Mouse (Mus musculus) lung, embryonic 16.5 days (tissue): ENCODE measurements at regions not wholly inside any gene's neighbourhood (a gene's known extent, or its start where the extent isn't known, plus 50 kb on each side); places are given as distances from the start of the nearest gene placed in this dataset.

Source experiments
- ATAC-seq: fragments of 200-750 bp; cut with Nextera tagmentation; 2 replicates; pipeline ENCODE4 v1.8.0; 2017; ENCODE audit warnings: low read depth, mild to moderate bottlenecking, moderate library complexity
- H3K27ac ChIP-seq: fragments of 300-500 bp; sonication (generic); 2 replicates; pipeline ENCODE4 v1.5.1; 2014; ENCODE audit warnings: mild to moderate bottlenecking, control low read depth, low read length
- H3K27me3 ChIP-seq: fragments of 300-500 bp; sonication (generic); 2 replicates; pipeline ENCODE4 v1.6.1; 2014; ENCODE audit warnings: low read depth, low read length, mixed read lengths; ENCODE audit not compliant: control insufficient read depth, insufficient read depth
- H3K36me3 ChIP-seq: fragments of 300-500 bp; sonication (generic); 2 replicates; pipeline ENCODE4 v1.6.1; 2014; ENCODE audit warnings: low read length; ENCODE audit not compliant: control insufficient read depth, insufficient read depth
- H3K4me1 ChIP-seq: fragments of 300-500 bp; sonication (generic); replicated peaks from 2 replicates; pipeline ENCODE4 v1.6.1; 2014; ENCODE audit warnings: low read length, mixed read lengths; ENCODE audit not compliant: control insufficient read depth, insufficient read depth
- H3K4me2 ChIP-seq: fragments of 300-500 bp; sonication (generic); 2 replicates; pipeline ENCODE4 v1.6.1; 2014; ENCODE audit warnings: low read depth, low read length, control low read depth
- H3K4me3 ChIP-seq: fragments of 300-500 bp; sonication (generic); 2 replicates; pipeline ENCODE4 v1.5.1; 2014; ENCODE audit warnings: mild to moderate bottlenecking, low read length, control low read depth
- H3K9ac ChIP-seq: fragments of 300-500 bp; sonication (generic); 2 replicates; pipeline ENCODE4 v1.6.1; 2014; ENCODE audit warnings: low read length, control low read depth
- H3K9me3 ChIP-seq: fragments of 300-500 bp; sonication (generic); 2 replicates; pipeline ENCODE4 v1.6.1; 2016; ENCODE audit warnings: low read length; ENCODE audit not compliant: control insufficient read depth
- WGBS: fragments of 180-500 bp; shearing (Covaris S2); extraction: QIAGEN DNeasy Blood & Tissue Kit; methylation state at CpG from one replicate; pipeline ENCODE4 v1.1.7; 2014; 5-methylcytosine and 5-hydroxymethylcytosine counted together

GRCm38 (mm10) chr11:7317409-7317970 lies 103.8 kb upstream of the Igfbp3 start:
- no peak for ATAC-seq
- WGBS = 47% methylated on average over 3 of the region's 3 CpGs
- Histone ChIP-seq H3K27me3 (no peaks in the 10 kb centered on the region), H3K4me2 (no peak overlapping the region), H3K4me1 (no peaks in the 10 kb centered on the region), H3K36me3 (no peaks in the 10 kb centered on the region), H3K9ac (no peak overlapping the region), H3K27ac (no peak overlapping the region), H3K4me3 (no peak overlapping the region), H3K9me3 (no peaks in the 10 kb centered on the region)

GRCm38 (mm10) chr11:7296252-7296651 lies 82.5 kb upstream of the Igfbp3 start:
- Histone ChIP-seq H3K27ac (no peak overlapping the region), H3K27me3 (no peaks in the 10 kb centered on the region), H3K9me3 (peaks cover 2% of the 10 kb centered on the region; the same call in 1 of the 2 replicates), H3K4me2 (no peak overlapping the region), H3K4me1 (no peaks in the 10 kb centered on the region), H3K36me3 (no peaks in the 10 kb centered on the region), H3K9ac (no peak overlapping the region), H3K4me3 (no peak overlapping the region)
- ATAC-seq = no peak

GRCm38 (mm10) chr11:7289242-7289938 lies 75.7 kb upstream of the Igfbp3 start:
- H3K27me3 ChIP-seq = no peaks in the 10 kb centered on the region
- H3K9me3 ChIP-seq = peaks cover 2% of the 10 kb centered on the region; the same call in 1 of the 2 replicates
- H3K27ac ChIP-seq = no peak overlapping the region
- H3K4me3 ChIP-seq = no peak overlapping the region
- H3K36me3 ChIP-seq = no peaks in the 10 kb centered on the region
- H3K4me1 ChIP-seq = no peaks in the 10 kb centered on the region
- H3K9ac ChIP-seq = no peak overlapping the region
- no peak overlapping the region for H3K4me2 ChIP-seq
- 80% methylated on average over 8 of the region's 8 CpGs for WGBS
- ATAC-seq = no peak

GRCm38 (mm10) chr11:7284836-7285490 lies 71.2 kb upstream of the Igfbp3 start:
- no peak overlapping the region for H3K9ac ChIP-seq
- H3K27me3 ChIP-seq = no peaks in the 10 kb centered on the region
- H3K27ac ChIP-seq = no peak overlapping the region
- ATAC-seq = no peak
- no peaks in the 10 kb centered on the region for H3K4me1 ChIP-seq
- 20% methylated on average over 4 of the region's 4 CpGs for WGBS
- H3K4me2 ChIP-seq = no peak overlapping the region
- H3K9me3 ChIP-seq = no peaks in the 10 kb centered on the region
- H3K36me3 ChIP-seq = no peaks in the 10 kb centered on the region
- H3K4me3 ChIP-seq = no peak overlapping the region

- WGBS = 87% methylated on average over 3 of the region's 3 CpGs
- Histone ChIP-seq H3K9me3 (no peaks in the 10 kb centered on the region), H3K36me3 (no peaks in the 10 kb centered on the region), H3K9ac (no peak overlapping the region), H3K4me3 (no peak overlapping the region), H3K4me2 (no peak overlapping the region), H3K4me1 (no peaks in the 10 kb centered on the region), H3K27ac (no peak overlapping the region), H3K27me3 (no peaks in the 10 kb centered on the region)
- no peak for ATAC-seq
These were observed 69.3 kb upstream of the Igfbp3 start for GRCm38 (mm10) chr11:7282981-7283380.

- Histone ChIP-seq H3K36me3 (no peaks in the 10 kb centered on the region), H3K4me3 (no peak overlapping the region), H3K27me3 (no peaks in the 10 kb centered on the region), H3K27ac (no peak overlapping the region), H3K4me1 (no peaks in the 10 kb centered on the region), H3K9me3 (no peaks in the 10 kb centered on the region), H3K4me2 (no peak overlapping the region), H3K9ac (no peak overlapping the region)
- 70% methylated on average over 2 of the region's 2 CpGs for WGBS
- ATAC-seq = no peak
These were observed 68.5 kb upstream of the Igfbp3 start for GRCm38 (mm10) chr11:7282188-7282587.

GRCm38 (mm10) chr11:7281656-7282055 lies 67.9 kb upstream of the Igfbp3 start:
- Histone ChIP-seq H3K4me2 (no peak overlapping the region), H3K9me3 (no peaks in the 10 kb centered on the region), H3K4me1 (no peaks in the 10 kb centered on the region), H3K9ac (no peak overlapping the region), H3K4me3 (no peak overlapping the region), H3K27ac (no peak overlapping the region), H3K36me3 (no peaks in the 10 kb centered on the region), H3K27me3 (no peaks in the 10 kb centered on the region)
- WGBS = 36% methylated on average over 2 of the region's 2 CpGs
- ATAC-seq = no peak

- 56% methylated on average over 2 of the region's 2 CpGs for WGBS
- Histone ChIP-seq H3K4me2 (no peak overlapping the region), H3K9ac (no peak overlapping the region), H3K36me3 (no peaks in the 10 kb centered on the region), H3K27me3 (no peaks in the 10 kb centered on the region), H3K4me1 (no peaks in the 10 kb centered on the region), H3K4me3 (no peak overlapping the region), H3K27ac (no peak overlapping the region), H3K9me3 (no peaks in the 10 kb centered on the region)
- no peak for ATAC-seq
These were observed 66.2 kb upstream of the Igfbp3 start for GRCm38 (mm10) chr11:7279891-7280290.

GRCm38 (mm10) chr11:7272543-7272942 lies 58.8 kb upstream of the Igfbp3 start:
- no peak for ATAC-seq
- Histone ChIP-seq H3K4me2 (no peak overlapping the region), H3K9me3 (no peaks in the 10 kb centered on the region), H3K4me1 (no peaks in the 10 kb centered on the region), H3K4me3 (no peak overlapping the region), H3K27ac (no peak overlapping the region), H3K9ac (no peak overlapping the region), H3K36me3 (no peaks in the 10 kb centered on the region), H3K27me3 (no peaks in the 10 kb centered on the region)
- WGBS = 11% methylated on average over 3 of the region's 3 CpGs
